Mouse (Mus musculus) lung, adult 2 months (tissue): ENCODE results near the gene Tmem160.

Experiments
- CTCF ChIP-seq: fragments of 200-500 bp; IDR thresholded peaks from 2 replicates; pipeline ENCODE4 v1.5.1; 2011; ENCODE audit warnings: mild to moderate bottlenecking, low read length, control low read depth; ENCODE audit not compliant: insufficient read depth
- POLR2A ChIP-seq: fragments of 200-500 bp; IDR thresholded peaks from 2 replicates; pipeline ENCODE4 v1.6.1; 2011; ENCODE audit warnings: low read depth, mild to moderate bottlenecking, control low read depth, low read length, borderline replicate concordance; ENCODE audit errors: extremely low read depth

DNA sequence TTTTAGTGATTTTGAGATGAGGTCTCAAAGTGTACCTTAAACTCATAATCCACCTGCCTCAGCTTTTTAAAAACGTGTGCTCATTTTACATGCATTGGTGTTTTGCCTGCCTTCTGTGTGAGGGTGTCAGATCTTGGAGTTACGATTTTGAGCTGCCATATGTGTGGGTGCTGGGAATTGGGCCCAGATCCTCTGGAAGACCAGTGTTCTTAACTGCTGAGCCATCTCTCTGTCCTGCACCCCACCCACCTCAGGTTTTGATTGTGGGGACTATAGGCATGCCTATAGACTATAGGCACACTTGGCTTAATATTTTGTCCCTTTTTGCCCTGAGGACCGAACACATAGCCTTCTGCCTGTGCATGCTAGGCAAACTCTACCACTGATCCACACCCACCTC lies 39.6 kb downstream of the Tmem160 start:
- TF ChIP-seq CTCF (no peak), POLR2A (no peak)
